Mouse (Mus musculus): ENCODE measurements around the gene Slc22a8.

Slc22a8 gene

GRCm38 (mm10) chr19:8590954-8591353 is at the start of gene Slc22a8:
Gene Slc22a8 (plus strand): TSS chr19:8591254.
- DNase-seq, result peak; percentile 11

- DNase-seq, result no peak
Measured at GRCm38 (mm10) chr19:8558897-8559296, 32.2 kb upstream of the Slc22a8 start.

DNA sequence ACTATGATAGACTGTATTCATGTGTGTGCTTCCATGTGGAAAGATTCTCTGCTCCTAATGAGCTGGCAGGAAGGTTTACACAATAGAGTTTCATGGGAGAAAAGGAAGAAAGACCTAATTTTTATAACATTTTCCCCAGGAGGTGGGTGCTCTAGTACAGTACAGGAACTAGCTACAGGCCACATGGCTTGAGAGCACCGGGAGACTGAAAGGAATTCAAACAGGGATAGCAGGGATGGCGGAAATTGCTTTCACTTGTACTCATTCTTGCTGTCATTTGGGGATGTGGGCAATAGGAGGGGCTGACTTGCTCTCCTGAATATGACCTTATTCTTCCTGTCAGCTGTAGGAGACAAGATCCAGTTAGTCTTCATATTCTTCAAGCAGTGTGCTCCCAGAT is 27.0 kb upstream of the Slc22a8 start:
- DNase-seq, result no peak

GRCm38 (mm10) chr19:8564469-8564868 is 26.6 kb upstream of the Slc22a8 start:
- no peak for DNase-seq

DNA sequence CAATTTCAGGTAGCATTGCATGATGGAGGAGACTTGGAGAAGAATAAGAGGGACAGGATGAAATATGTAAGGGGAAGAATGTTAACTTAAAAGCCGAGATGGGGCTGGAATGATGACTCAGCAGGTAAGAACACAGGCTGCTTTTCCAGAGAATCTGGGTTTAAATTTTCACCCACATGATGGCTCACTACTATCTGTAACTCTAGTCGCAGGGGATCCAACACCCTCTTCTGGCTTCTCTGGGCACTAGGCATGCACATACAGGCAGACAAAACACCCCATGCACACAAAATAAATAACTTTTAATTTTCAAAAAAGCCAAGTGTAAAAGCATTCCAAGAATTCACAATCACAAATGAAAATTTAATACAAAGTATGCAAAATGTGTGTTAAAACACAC is 25.8 kb upstream of the Slc22a8 start:
- no peak for DNase-seq

DNA sequence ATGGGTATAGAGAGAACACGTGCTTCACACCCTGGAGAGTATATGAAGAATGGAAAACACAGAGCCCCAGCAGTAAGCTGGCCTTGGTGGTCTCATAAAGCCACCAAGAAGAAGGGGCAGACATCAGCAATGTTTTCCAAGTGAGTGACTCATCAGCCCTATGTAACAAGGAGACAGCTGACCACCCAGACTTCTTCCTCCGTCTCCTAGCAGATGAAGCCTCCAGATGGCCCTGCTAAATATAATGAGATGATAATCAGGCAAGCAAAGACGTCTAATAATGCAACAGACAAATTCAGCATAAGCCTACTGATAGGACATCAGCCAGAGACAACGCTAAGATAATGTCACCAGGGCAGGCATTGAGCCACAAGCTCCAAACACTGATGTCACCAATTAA is 25.1 kb upstream of the Slc22a8 start:
- DNase-seq, result no peak

GRCm38 (mm10) chr19:8567104-8567880 is 23.8 kb upstream of the Slc22a8 start:
- peak; percentile 65 for DNase-seq

DNA sequence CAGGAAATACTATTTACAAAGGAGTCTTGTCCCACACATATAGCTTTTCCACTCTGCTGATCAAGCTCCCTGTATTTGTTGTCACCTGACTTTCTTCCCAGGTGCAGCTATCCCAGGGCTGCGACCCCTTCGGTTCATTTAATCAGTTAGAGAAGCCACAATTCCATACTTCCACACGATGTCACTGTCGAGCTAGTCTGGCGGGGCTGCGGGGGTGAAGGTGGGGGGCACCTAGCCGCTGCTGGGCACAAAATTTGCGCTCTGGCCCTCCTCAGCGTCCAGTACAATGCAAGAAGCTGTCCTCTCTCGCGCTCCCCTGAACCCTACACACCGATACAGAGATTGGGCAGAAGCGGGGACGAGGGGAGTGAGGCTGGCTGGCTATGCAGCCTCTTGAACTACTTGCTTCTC is 21.6 kb upstream of the Slc22a8 start:
- peak; percentile 29 for DNase-seq

GRCm38 (mm10) chr19:8570341-8571040 is 20.6 kb upstream of the Slc22a8 start:
- DNase-seq, result no peak

GRCm38 (mm10) chr19:8571746-8572145 is 19.3 kb upstream of the Slc22a8 start:
- no peak for DNase-seq

GRCm38 (mm10) chr19:8572485-8572884 is 18.6 kb upstream of the Slc22a8 start:
- no peak for DNase-seq

- DNase-seq, result no peak
Measured at GRCm38 (mm10) chr19:8577432-8577831, 13.6 kb upstream of the Slc22a8 start.

DNA sequence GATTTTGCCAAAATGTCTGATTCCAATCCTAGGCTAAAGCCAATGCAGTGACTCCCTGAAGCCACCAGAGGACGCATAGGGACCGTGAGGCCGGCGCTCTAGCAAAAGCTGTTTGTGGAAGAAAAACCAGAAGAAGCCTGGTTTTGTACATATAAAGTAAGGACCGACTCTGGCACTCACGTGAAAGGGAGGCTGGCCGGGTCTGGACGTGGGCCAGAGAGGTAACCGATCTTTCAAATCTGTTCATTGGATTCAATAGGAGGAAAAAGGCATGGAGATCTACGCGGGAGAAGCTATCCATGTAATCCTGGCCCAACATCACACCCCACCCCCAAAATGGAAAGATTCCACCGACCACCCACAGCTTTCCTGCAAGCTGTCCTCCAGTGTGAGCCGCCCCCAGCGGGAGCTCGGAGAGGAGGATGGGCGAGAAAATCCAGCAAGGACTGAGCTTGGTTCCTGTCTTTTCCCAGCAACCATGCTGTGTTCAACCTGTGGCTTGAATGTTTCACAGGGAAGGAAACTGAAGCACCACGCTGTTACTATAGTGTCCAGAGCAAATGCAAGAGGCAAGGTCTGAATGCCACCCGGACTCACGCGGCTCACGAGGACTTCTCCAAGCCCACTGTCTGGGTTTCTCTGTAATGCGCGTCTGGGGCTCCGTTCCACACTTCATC is 12.6 kb upstream of the Slc22a8 start:
- DNase-seq, result peak; percentile 68

DNA sequence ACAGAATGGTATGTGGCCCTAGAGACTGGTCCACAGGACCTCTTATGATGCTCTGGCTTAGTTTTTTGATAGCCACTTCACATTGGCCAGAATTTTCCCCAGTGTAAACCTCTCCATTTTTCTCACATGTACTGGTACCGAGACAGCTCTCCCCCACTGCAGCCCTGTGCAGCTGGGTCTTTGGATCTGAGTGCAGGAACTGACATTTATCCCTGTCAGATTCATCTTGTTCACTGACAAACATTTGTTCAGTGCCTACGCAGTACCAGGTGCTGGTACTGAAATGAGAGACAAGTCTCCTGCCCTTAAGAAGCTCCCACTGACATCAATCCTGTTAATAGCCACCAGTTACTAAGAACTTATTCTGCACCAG is 12.1 kb upstream of the Slc22a8 start:
- DNase-seq, result no peak

GRCm38 (mm10) chr19:8585298-8585697 is 5.8 kb upstream of the Slc22a8 start:
- no peak for DNase-seq

GRCm38 (mm10) chr19:8585899-8586298 is 5.2 kb upstream of the Slc22a8 start:
- no peak for DNase-seq

DNA sequence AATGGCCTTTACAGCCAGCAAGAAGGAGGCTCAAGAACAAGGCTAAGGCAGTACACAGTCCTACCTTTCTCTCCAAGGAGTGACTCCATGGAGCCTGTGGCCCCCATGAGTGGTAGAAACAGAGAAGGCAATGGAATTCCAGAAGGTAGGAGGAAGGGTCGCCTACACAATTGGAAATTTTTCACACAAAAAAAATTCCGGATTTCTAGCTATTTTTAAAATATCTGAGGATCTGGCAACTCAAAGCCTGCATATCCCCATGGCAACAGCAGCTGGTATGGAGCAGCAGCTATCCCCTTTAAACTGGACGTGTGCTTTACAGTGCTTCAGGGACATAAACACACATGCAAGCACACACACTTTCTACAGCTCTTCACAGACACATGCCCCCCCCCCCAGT is 4.7 kb upstream of the Slc22a8 start:
- no peak for DNase-seq

- DNase-seq, result no peak
Measured at GRCm38 (mm10) chr19:8587315-8587714, 3.7 kb upstream of the Slc22a8 start.

- DNase-seq, result no peak
Measured at GRCm38 (mm10) chr19:8592155-8592554, 1.1 kb downstream of the Slc22a8 start.

GRCm38 (mm10) chr19:8592873-8593408 is 1.9 kb downstream of the Slc22a8 start:
- no peak for DNase-seq

DNA sequence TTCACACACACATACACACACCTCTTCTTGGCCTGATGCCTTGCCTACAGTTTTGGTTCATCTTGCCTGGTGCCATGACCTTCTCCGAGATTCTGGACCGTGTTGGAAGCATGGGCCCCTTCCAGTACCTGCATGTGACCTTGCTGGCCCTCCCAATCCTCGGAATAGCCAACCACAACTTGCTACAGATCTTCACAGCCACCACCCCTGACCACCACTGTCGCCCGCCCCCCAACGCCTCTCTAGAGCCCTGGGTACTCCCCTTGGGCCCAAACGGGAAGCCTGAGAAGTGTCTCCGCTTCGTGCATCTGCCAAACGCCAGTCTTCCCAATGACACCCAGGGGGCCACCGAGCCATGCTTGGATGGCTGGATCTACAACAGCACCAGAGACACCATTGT is 2.8 kb downstream of the Slc22a8 start:
- DNase-seq, result no peak

GRCm38 (mm10) chr19:8594518-8594917 is 3.5 kb downstream of the Slc22a8 start:
- DNase-seq, result no peak

GRCm38 (mm10) chr19:8597269-8597668 is 6.2 kb downstream of the Slc22a8 start:
- no peak for DNase-seq

- DNase-seq, result no peak
Measured at GRCm38 (mm10) chr19:8599229-8599628, 8.2 kb downstream of the Slc22a8 start.
